Mouse (Mus musculus) C2C12 (cell line): ENCODE data around the gene Olfr1161. TPM values are rescaled to one million over a fixed set of nuclear protein-coding genes. Genes with fewer than 3 reads are reported as not detected.

Experiments
- H3K27me3 ChIP-seq: one replicate; pipeline ENCODE4 v1.6.1; 2011; ENCODE audit not compliant: control insufficient read depth, insufficient read depth, insufficient read length
- H3K36me3 ChIP-seq: one replicate; pipeline ENCODE4 v1.6.1; 2011; ENCODE audit not compliant: control insufficient read depth, insufficient read depth
- H3K4me3 ChIP-seq: one replicate; pipeline ENCODE4 v1.5.1; 2011; ENCODE audit warnings: mild to moderate bottlenecking, control low read depth; ENCODE audit not compliant: poor library complexity, insufficient read depth, severe bottlenecking
- H3K79me2 ChIP-seq: one replicate; pipeline ENCODE4 v1.6.1; 2011; ENCODE audit not compliant: control insufficient read depth, insufficient read depth
- H3K79me3 ChIP-seq: one replicate; pipeline ENCODE4 v1.6.1; 2011; ENCODE audit warnings: low read depth, control low read depth
- H3ac ChIP-seq: one replicate; pipeline ENCODE3; 2011; ENCODE audit warnings: low read depth; ENCODE audit not compliant: control insufficient read depth, insufficient read length
- CEBPB ChIP-seq: IDR thresholded peaks from one replicate; pipeline ENCODE4 v1.6.1; 2011; ENCODE audit warnings: low read depth, mild to moderate bottlenecking, control low read depth, moderate library complexity
- CTCF ChIP-seq: IDR thresholded peaks from one replicate; pipeline ENCODE4 v1.5.1; 2011; ENCODE audit not compliant: control insufficient read depth, insufficient read depth, insufficient read length
- FOSL1 ChIP-seq: IDR thresholded peaks from one replicate; pipeline ENCODE4 v1.8.0; 2011; ENCODE audit warnings: mild to moderate bottlenecking, low read length; ENCODE audit not compliant: poor library complexity, insufficient read depth, severe bottlenecking
- MAX ChIP-seq: IDR thresholded peaks from one replicate; pipeline ENCODE4 v1.6.1; 2011; ENCODE audit warnings: mild to moderate bottlenecking, control low read depth
- MYOD1 ChIP-seq: IDR thresholded peaks from one replicate; pipeline ENCODE4 v1.6.1; 2011; ENCODE audit warnings: low read depth; ENCODE audit not compliant: control insufficient read depth, insufficient read length
- MYOG ChIP-seq: IDR thresholded peaks from one replicate; pipeline ENCODE4 v1.6.1; 2011; ENCODE audit not compliant: control insufficient read depth, insufficient read length; ENCODE audit errors: extremely low read depth
- USF1 ChIP-seq: IDR thresholded peaks from one replicate; pipeline ENCODE4 v1.6.1; 2011; ENCODE audit warnings: low read depth, mild to moderate bottlenecking, control low read depth, moderate library complexity
- polyA plus RNA-seq: library from polyadenylated mRNA; unstranded; fragments of >200 nt; fragmentation: generic; extraction: Trizol; gene quantifications from one replicate; pipeline ENCODE4 v1.2.1, GENCODE M21; 2012; ENCODE audit warnings: missing spikeins

The Olfr1161 gene
- polyA plus RNA-seq, 1 experiment = not detected

GRCm38 (mm10) chr2:88063587-88063986 lies 41.0 kb downstream of the Olfr1161 start:
- Histone ChIP-seq H3K4me3 (no peak overlapping the region), H3K79me3 (no peaks in the 10 kb centered on the region), H3ac (no peak overlapping the region), H3K79me2 (no peaks in the 10 kb centered on the region), H3K36me3 (no peaks in the 10 kb centered on the region), H3K27me3 (no peaks in the 10 kb centered on the region)
- no peak for TF ChIP-seq CTCF

DNA sequence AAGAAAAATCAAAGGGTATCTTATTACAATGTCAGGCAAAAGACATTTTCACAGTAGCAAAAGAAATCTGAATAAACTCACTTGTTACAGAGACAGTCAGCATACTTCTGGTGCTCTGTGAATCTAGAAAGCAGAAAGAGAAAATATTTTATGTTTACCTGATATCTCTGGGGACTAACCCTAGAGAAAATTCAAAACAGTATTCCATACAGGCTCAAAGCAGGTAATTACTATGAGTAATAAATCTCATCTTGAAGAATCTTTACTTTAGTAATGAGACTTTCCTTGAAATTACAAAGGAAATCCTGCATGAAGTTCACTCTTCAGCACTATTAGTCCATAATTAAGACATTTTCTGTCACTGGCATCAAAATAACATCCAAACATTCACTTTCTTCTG lies 49.2 kb downstream of the Olfr1161 start, which contains the start of gene Olfr1163:
Gene Olfr1163, minus strand, starts transcription at position 101 of the 400 bp plus-strand sequence.
- no peaks in the 10 kb centered on the region for H3K27me3 ChIP-seq
- TF ChIP-seq USF1 = no peak
- TF ChIP-seq CTCF = no peak
- no peak for TF ChIP-seq MYOD1
- no peak for TF ChIP-seq FOSL1
- no peak for TF ChIP-seq MAX
- TF ChIP-seq MYOG = no peak
- TF ChIP-seq CEBPB = no peak
- H3K79me2 ChIP-seq = no peaks in the 10 kb centered on the region
- H3K4me3 ChIP-seq = no peak within 1 kb of the TSS
- H3K36me3 ChIP-seq = no peaks in the 10 kb centered on the region
- H3K79me3 ChIP-seq = no peaks in the 10 kb centered on the region
- H3ac ChIP-seq = no peak within 1 kb of the TSS

Other genes with a start within 250 kb of the Olfr1161 start
- not detected for gene Olfr152, start 243.3 kb upstream of the Olfr1161 start, polyA plus RNA-seq
- not detected for gene Olfr1143, start 222.2 kb upstream of the Olfr1161 start, polyA plus RNA-seq
- gene Olfr1145, start 213.0 kb upstream of the Olfr1161 start, polyA plus RNA-seq = not detected
- gene Olfr1148, start 192.2 kb upstream of the Olfr1161 start, polyA plus RNA-seq = not detected
- gene Olfr1150-ps1, start 178.8 kb upstream of the Olfr1161 start, polyA plus RNA-seq = not detected
- not detected for gene Olfr1151, start 166.9 kb upstream of the Olfr1161 start, polyA plus RNA-seq
- gene Olfr1152, start 156.3 kb upstream of the Olfr1161 start, polyA plus RNA-seq = not detected
- not detected for gene Olfr1153, start 127.8 kb upstream of the Olfr1161 start, polyA plus RNA-seq
- gene Olfr1154, start 117.6 kb upstream of the Olfr1161 start, polyA plus RNA-seq = not detected
- gene Olfr1155, start 77.6 kb upstream of the Olfr1161 start, polyA plus RNA-seq = not detected
- gene Olfr1156, start 69.7 kb upstream of the Olfr1161 start, polyA plus RNA-seq = not detected
- gene Olfr1157, start 54.5 kb upstream of the Olfr1161 start, polyA plus RNA-seq = not detected
- not detected for gene Olfr74, start 48.1 kb upstream of the Olfr1161 start, polyA plus RNA-seq
- not detected for gene Olfr1158, start 32.7 kb upstream of the Olfr1161 start, polyA plus RNA-seq
- gene Olfr1160, start 14.5 kb upstream of the Olfr1161 start, polyA plus RNA-seq = not detected
- gene Olfr73, start 14.9 kb downstream of the Olfr1161 start, polyA plus RNA-seq = not detected
- gene Olfr1162, start 28.4 kb downstream of the Olfr1161 start, polyA plus RNA-seq = not detected
- gene Olfr1163, start 49.1 kb downstream of the Olfr1161 start, polyA plus RNA-seq = not detected
- not detected for gene Olfr1164, start 71.2 kb downstream of the Olfr1161 start, polyA plus RNA-seq
- not detected for gene Olfr1166, start 105.5 kb downstream of the Olfr1161 start, polyA plus RNA-seq
- gene Olfr1167, start 132.4 kb downstream of the Olfr1161 start, polyA plus RNA-seq = not detected
- gene Olfr1168, start 159.1 kb downstream of the Olfr1161 start, polyA plus RNA-seq = not detected
- not detected for gene Olfr1170, start 205.6 kb downstream of the Olfr1161 start, polyA plus RNA-seq